Mouse (Mus musculus) adrenal gland, adult 18-20 months (tissue): Measurements from ENCODE around the gene Cuedc1. TPM values are rescaled to one million over a fixed set of nuclear protein-coding genes. Genes with fewer than 3 reads are reported as not detected.
A peak's percentile ranks its signal among the peaks of the same experiment; 100 is the strongest.

Experiments
- DNase-seq, 2 experiments: peaks; one replicate each; pipeline ENCODE4 v3.0.0; 2021 to 2022; ENCODE audit warnings: low spot score in 2 of 2
- long read RNA-seq, 2 experiments: library from polyadenylated mRNA; stranded (forward); transcript quantifications; one replicate each; pipeline ENCODE4 v2.0.0; 2021
- total RNA-seq, 2 experiments: library from RNA; stranded (reverse); gene quantifications; 1 replicate in 1 of 2; 2 replicates in 1 of 2; pipeline ENCODE4 v1.2.3; 2021

Cuedc1 gene
- 10 to 100 TPM; 40.2 to 42.4 TPM for total RNA-seq
- long read RNA-seq, experiment 1, transcript Cuedc1-201 (11 exons, 3,180 nt): major isoform, 24 of 47 reads
- long read RNA-seq, experiment 1, partial matches to known transcripts: 11 of 47 reads
- long read RNA-seq, experiment 1, other reads (novel, unspliced or antisense): 7 of 47 reads
- long read RNA-seq, experiment 2, transcript Cuedc1-201 (11 exons, 3,180 nt): major isoform, 54 of 127 reads
- long read RNA-seq, experiment 2, transcript Cuedc1-205 (6 exons, 1,844 nt): minor isoform, 7 of 127 reads
- long read RNA-seq, experiment 2, partial matches to known transcripts: 17 of 127 reads
- long read RNA-seq, experiment 2, other reads (novel, unspliced or antisense): 47 of 127 reads

DNA sequence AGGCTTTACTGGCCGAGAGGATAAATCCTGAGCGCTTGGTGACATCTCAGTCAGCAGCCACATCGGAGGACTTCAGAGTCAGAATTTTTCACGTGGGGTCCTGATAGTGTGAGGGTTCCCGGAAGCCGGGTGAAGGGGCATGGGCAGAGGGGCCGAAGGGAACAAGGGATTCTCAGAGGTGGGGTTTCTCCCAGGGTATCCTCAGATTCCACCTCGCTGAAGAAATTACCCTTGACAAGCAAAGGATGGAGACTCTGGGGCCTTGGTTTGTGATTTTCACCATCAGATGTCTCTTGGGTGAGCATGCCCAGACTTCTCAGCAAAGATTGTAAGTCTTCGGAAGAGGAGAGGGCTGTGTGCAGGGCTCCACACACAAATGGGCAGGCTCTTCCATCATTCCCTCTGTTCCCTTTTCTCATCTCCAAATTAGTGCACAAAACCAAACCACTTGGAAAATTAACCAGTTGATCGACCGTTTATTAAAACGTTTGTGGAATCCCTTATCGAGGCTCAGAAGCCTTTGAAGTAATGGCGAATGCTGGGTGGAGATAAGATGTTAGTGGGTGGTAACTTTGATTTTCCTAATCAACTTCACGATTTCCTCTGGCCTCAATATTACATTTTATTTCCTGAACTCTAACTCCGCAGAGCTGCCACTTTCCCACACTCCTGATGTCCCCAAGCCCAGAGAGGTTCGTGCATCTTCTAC lies at the start of gene Cuedc1:
Cuedc1 (plus strand) TSS at position 38 of the 709 bp plus-strand sequence.
- DNase-seq: peak in 1 of 2 experiments; percentile 19

DNA sequence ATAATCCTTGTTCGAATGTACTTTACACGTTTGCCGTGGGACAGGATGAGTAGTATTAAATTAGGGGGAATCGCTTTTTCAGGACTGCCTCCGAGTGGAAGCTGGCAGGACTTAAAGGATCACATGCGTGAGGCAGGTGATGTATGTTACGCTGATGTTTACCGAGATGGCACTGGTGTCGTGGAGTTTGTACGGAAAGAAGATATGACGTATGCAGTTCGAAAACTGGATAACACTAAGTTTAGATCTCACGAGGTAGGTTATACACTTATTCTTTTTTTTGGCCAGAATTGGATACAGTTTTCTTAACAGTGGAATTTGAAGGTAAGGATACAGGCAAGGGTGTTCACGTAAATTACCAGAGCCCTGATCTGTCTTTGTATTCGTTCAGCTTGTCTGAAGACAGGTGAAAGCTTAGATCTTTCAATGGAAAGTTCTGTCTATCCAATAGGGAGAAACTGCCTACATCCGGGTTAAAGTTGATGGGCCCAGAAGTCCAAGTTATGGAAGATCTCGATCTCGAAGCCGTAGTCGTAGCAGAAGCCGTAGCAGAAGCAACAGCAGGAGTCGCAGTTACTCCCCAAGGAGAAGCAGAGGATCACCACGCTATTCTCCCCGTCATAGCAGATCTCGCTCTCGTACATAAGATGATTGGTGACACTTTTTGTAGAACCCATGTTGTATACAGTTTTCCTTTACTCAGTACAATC lies 48.7 kb upstream of the Cuedc1 start:
- no peak for DNase-seq

DNA sequence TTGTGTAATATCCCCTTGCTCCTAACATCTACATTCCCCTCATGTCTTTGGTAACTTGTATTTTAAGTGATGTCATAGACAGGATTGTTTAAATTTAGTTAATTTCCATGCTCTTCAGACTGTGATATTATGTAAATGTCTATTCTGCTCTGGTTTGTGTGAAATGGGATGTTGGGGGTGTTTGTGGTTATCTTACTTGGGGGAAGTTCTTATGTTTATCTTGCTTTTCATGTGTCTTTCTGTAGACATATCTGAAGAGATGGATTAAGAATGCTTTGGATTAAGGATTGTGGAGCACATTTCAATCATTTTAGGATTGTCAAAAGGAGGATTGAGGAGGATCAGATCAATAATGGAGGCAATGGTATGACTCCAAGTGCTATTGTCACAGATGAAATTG lies 48.1 kb upstream of the Cuedc1 start:
- DNase-seq: no peak

DNA sequence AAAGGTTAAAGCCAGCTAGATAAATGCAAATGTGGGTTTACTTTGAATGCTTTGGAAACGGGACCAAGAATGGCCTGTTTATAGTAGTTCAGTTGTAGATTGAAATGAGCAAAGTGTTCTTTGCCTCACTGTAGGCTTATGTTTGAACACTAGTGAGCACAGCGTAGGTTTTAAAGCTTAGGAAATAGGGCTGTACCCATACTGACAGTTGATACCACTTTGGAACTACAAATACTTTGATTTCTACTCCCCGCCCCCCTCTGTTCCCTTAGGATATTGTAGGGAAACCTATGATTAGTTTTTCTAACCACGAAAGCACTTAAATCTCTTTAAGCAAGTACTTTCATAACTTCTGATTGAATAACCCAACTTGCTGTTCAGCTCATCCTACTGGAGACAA lies 45.2 kb upstream of the Cuedc1 start:
- no peak for DNase-seq

DNA sequence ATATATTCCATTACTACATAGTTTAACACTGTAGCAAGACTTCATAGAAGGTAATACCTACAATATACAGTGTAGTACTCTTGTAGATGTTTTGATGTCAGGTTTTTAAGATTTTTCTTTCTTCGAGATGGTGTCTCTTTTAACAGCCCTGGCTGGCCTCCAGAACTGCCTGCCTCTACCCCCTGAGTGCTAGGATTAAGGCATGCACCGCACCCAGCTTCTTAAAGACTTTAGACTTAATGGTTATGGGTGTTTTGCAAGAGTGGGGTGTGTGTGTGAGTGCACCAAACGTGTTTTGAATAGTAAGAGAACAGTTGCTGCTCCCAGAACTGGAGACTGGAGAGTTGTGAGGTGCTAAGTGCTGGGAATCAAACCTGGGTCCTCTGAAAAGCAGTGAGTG lies 44.0 kb upstream of the Cuedc1 start:
- no peak for DNase-seq

DNA sequence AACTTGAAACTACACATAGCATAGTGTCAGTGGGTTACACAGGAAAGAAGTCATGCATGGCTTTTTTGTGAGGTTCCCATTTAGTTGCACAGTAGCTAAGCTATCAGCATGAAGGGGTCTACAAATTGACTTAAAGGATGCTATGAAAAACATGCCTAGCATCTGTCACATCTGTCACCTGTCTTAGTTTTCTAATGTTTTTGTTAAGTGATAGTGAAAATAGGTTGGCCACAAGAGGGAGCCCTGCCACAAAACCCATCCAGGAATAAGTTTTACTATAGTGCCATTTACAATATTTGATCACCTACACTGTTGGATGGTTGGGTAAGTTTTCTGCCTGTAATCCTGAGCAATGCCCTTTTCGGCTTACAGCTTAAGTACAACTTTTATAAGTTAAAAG lies 43.3 kb upstream of the Cuedc1 start:
- DNase-seq: peak in 1 of 2 experiments; percentile 53

DNA sequence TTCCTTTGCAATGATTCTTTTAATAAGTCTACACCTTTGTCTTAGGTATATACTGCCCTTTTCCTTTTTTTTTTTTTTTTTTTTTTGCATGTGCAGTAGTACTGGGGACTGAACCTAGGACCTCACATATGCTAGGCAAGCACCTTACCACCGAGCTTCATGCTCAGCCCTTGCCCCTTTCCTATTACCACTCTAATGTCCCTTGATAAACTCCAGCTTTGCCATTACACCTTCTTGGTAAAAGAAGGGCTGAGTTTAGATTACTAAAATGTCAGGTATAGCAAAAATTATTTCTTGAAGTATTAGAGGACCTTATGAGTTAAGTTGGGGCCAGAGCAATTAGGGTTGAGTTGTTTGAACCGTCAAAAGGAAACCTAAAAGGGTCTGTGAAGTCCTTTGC lies 42.1 kb upstream of the Cuedc1 start:
- DNase-seq: no peak

DNA sequence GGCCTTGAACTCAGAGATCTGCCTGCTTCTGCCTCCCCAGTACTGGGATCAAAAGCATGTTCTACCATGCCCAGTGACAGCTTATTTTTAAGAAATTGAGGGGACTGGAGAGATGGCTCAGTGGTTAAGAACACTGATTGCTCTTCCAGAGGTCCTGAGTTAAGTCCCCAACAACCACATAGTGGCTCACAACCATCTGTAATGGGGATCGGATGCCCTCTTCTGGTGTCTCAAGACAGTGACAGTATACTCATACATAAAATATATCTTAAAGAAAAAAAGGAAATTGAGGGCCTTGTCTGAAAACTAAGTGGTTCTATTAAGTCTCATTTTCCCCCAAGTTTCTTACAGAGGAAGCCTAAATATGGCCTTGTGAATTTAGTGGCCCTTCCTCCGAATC lies 40.1 kb upstream of the Cuedc1 start:
- no peak for DNase-seq

DNA sequence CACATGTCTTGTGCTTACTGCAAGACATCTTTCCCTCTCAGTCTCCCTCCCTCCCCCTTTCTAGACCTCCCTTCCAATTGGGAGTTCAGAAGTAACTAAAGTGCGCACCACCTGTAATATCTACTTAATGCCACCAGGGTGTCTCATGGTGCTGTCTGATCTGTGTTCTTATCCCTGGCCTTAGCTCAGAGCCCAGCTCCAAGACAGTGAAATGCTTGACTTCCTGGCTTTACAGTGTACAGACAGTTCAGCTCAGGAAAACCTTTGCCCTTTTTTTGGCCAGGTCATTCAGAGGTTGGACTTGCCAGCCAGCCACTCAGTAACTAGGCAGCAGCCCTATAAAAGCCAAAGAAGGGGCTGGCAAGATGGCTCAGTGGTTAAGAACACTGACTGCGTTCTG lies 38.7 kb upstream of the Cuedc1 start:
- DNase-seq: no peak

DNA sequence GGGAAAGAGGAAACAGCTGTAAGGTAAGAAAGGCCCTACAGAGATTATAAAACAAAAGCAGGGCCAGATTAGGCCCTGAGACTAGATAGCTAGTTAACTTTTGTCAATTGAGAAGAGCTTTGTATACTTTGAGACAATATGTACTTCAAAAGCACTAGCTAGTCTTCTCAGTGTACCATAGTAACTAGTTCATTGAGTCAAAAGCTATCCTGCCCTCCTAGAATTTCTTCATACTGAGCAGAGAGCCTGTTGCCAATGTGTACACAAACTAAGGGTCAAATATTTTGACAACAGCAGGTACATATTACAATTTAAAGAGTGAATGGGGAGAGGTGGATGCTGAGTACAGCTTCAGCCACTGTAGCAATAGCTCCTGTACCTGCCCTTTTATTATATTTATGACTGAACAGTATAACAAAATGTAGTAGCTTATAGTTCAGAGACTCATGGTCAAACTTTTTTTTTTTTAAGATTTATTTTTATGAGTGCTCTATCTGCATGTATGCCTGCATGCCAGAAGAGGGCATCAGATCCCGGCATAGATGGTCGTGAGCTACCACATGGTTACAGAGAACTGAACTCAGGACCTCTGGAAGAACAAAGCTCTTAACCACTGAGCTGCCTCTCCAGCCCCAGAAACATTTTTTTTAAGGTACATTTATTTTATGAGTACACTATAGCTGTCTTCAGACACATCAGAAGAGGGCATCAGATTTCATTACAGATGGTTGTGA lies 35.8 kb upstream of the Cuedc1 start:
- DNase-seq: no peak

DNA sequence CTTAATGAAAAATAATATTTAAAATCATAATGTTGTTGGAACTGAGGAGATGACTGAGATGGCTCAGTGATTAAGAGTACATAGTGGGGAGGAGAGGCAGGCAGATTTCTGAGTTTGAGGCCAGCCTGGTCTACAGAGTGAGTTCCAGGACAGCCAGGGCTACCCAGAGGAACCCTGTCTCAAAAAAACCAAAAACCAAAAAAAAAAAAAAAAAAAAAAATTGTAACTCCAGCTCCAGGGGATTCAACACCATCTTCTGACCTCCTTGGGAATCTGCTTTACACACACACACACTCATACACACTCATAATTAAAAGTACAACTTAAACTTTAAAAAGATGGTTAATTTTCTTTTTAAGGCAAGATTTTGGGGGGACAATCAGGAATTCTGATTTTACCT lies 32.1 kb upstream of the Cuedc1 start:
- no peak for DNase-seq

DNA sequence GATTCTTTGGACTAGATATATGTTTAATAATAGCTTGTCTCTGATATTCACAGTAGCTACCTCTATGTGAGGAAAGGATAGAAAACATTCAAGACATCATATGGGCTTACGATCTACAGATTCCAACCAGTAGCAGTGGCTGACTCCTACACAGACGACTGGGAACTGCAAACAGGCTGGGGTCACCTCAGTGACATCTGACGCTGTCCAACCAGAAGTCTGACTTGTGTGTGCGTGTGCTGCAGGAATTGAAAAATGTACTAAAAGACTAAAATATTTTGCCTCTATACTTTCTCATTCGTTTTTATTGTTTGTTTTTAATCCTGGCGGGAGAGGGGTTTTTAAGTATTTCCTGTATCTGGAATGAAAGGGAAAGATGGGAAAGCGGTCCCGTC lies 30.7 kb upstream of the Cuedc1 start:
- no peak for DNase-seq

DNA sequence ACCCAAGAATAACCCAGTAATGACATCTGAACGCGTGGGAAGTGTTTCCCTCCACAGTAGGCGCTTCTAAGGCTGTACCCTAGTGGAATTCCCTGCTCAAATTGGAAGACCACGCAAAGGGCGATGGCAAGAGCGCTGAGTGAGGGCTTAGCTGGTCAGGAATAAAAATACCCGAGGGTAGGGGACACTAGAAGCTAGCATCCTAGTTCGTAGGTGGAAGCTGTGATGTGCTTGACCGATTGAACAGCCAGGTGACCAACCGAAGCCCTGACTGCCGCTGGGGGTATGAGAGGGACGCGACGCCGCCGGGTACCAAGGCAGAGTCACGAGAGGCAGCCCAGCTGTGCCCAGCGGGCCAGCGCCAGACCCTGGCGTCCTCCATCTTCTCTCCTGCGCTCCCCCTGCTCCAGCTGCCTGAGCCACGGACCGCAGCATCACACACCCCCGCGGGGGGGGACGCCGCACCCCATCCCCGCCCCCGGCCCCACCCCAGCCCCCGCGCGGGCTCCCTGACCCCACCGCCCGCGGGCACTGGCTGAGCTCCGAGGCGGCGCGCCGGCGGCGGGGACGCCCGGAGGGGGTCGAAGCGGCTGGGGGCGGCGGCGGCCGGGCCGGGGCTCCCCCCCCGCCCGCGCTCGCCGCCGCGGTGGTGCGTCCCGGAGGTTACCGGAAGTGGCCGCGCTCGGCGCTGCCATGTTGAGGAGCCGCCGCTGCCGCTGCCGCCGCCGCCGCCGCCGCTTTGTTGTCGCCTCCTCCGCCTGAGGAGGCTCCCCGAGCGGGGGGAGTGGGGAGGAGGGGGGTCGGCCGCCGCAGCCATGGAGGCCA lies 30.1 kb upstream of the Cuedc1 start, which contains the start of gene Vezf1:
Vezf1 (plus strand) TSS at position 694 of the 825 bp plus-strand sequence.
- peak; percentile 68 to 74 for DNase-seq

DNA sequence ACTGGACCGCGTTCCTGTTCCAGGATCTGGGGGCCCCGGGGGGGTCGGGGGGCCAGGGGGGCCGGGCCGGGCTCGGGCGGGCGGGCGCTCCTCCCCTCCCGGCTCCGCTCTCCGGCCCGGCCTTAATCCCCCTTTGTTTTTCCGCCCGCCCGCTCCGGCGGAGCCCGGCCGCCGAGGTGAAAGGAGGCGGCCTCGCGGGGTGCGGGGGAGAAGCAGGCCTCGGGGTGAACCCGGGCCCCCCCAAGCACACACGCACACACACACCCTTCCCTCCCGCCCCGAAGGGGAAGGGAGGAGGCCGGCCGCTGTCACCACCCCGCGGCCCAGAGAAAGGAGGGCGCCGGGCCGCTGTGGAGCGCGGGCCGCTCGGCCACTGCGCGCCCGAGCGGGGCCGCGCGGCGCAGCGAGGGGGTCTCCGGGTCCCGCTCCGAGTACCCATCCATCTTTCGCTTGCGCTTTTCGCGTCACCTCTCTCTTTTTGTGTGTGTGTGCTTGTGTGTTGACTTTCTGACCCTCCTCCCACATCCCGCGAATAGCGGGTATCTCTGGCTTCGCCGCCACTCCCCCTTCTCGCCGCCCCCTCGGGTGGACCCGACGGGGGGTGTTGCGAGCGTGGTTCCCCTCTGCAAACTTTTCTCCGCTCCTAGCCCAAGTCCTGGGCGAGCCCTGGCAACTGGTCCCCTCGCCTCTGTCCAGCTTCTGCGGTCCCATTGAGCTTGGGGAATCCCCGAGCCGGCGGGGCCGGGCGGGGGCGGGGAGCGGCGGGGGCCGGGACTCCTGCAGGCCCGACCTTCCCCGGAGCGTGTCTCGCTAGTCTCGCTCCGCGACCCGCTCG lies 29.2 kb upstream of the Cuedc1 start:
- peak; percentile 74 to 75 for DNase-seq

DNA sequence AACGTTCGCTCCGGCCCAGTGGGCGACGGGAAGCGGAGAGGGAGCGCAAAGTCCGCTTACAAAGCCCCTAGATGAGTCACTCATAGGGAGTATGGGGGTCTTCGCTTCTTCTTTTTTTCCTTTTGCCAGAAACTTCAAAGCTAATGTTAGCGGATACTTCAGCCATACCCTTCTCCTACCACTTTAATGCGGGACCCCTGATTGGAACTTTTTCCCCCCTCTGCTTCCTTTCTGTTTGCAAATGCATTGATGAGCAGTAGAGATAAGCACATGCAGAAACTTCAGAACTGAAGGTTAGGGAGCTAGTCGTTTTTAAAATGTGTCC lies 28.6 kb upstream of the Cuedc1 start:
- DNase-seq: no peak

DNA sequence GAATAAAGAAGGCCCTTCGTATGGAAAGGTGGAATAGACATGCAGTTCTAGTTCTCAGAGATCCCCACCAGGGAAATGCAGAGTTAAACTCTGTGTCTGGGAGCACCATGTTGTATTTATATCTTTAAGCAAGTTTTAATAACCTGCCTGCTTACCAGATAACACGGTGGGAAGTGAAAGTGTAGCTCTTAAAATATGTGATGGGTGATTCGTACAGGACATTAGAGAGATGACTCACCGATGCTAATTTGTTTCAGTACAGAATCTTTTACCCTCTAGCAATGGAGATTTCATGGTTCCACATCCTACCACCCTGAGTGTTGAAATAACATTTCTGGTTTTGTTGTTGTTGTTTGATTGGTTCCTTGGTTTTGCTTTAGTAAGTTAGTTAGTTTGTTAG lies 27.5 kb upstream of the Cuedc1 start:
- no peak for DNase-seq

DNA sequence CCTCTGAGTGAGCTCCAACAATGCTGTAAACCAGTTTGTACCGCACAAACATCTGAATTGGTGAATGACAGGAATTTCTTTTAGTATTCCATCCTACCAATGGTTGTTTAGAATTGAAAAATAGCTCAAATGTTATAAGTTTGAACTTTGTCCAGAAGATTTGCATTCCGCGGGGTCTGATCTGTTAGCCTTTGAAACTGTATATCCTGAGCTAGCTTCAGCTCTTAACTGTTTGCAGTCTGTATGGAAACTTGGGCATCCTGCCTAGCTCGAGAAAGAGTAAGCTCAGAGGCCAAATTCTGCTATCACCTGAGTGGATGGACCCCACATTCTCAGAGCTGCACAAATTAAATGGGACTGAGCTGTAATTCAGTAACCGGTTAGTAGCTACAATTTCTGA lies 26.7 kb upstream of the Cuedc1 start:
- DNase-seq: no peak

DNA sequence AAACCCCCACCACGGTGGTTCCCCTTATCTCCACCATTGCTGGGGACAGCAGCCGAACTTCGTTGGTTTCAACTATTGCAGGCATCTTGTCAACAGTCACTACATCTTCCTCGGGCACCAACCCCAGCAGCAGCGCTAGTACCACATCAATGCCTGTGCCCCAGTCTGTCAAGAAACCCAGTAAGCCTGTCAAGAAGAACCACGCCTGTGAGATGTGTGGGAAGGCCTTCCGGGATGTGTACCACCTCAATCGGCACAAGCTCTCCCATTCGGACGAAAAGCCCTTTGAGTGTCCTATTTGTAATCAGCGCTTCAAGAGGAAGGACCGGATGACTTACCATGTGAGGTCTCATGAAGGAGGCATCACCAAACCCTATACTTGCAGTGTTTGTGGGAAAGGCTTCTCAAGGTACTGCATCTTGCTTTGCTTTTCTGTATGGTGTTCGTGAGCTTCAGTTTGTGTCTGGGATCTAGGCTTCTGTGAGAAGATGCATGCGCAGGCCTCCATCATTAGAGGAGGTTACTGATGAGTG lies 24.4 kb upstream of the Cuedc1 start:
- DNase-seq: no peak

DNA sequence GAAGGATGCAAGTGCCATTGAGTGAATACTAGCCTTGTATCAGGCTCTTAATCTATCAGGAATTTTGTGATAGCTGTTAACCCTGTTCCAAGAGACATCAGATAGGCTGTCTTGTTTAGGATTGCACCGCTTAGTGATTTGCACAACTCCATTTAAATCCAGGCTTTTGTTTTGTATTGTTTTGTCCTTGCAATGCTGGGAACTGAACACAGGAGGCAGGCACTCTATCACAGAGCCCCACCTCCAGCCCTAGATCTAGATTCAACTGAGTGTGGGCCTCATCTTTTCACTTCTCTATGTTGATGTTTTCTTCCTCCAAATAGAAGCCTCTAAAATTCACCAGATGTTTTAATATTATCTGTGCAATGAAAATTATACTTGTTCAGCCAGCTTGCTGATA lies 22.2 kb upstream of the Cuedc1 start:
- DNase-seq: no peak
